Mouse (Mus musculus): ENCODE measurements around the gene 4930432M17Rik. TPM values are rescaled to one million over a fixed set of nuclear protein-coding genes. Genes with fewer than 3 reads are reported as not detected.

Gene 4930432M17Rik
- polyA plus RNA-seq, 1 experiment from 2014 or later, result not detected

DNA sequence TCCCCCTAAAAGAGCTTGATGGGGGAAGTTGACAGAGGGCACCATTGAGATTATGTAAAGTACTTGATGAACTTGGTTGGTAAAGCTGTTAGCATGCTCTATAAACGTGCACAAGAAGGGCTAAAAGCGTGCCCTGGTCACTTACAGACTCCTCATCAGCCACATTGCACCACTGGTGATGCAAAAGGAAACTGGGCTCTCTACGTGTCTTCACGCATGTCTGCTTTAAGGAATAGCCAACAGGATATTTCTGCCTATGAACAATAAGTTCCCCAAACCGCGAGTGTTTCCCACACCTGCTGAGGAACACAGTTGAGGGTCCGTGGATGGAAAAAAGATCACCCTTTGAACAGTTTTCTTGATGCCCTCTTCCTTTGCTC is 51.1 kb downstream of the 4930432M17Rik start:
- no peaks in the 10 kb centered on the region for H3K36me3 ChIP-seq (ENCODE audit: control insufficient read depth, insufficient read depth, low read length)
- H3K4me2 ChIP-seq (ENCODE audit: low read length), result no peak overlapping the region; the same call in 1 of the 2 replicates
- H3K4me3 ChIP-seq (ENCODE audit: low read length), result no peak overlapping the region
- no peak overlapping the region for H3K27ac ChIP-seq (ENCODE audit: low read depth, low read length)
- no peaks in the 10 kb centered on the region for H3K27me3 ChIP-seq (replicated peaks; ENCODE audit: control insufficient read depth, insufficient read depth, low read length)
- no peaks in the 10 kb centered on the region for H3K9me3 ChIP-seq (ENCODE audit: control insufficient read depth, low read length)
- 61% methylated on average over 7 of the region's 7 CpGs for WGBS
- H3K9ac ChIP-seq (ENCODE audit: low read depth, low read length), result no peak overlapping the region
- ATAC-seq, result no peak
- H3K4me1 ChIP-seq (ENCODE audit: control insufficient read depth, insufficient read depth, low read depth, low read length), result peaks cover 8% of the 10 kb centered on the region

DNA sequence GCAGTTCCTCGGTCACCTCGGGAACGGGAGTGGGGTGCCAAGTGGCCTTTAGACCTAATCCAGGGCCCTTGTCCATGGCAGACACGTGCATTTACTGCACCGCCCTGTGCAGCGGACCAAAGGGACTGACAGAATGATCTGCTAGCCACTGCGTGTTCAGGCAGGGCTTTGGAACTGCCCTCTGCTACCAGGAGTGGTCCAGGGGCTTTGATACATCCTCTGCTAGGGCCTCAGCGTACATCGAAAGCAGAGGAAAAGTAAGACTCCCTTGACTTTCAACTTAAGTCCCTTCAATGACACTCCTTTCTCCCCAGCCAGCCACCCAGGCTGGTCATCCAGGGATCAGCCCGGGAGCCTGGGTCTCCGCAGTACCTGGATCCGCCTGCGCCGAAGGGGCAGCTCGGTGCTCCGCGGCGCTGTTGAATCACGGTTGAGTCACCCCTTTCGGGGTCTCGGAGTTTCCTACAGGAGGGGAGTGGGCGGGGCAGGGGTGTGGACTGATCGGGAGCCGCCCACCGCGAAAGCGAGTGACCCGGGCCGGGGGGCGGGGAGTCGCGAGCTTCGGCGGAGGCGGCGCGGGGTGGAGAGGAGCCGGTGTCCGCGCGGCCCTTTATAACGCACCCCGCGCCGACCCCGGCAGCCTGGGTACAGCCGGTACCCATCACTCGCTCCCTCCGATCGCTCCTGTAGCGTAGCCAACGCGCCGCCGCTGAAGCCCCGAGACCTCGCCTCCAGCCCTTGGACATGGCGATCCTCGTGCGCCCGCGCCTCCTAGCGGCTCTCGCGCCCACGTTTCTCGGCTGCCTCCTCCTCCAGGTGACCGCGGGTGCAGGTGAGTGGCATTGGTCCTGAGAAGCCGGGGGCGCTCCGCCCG is 52.6 kb downstream of the 4930432M17Rik start, which contains the start of gene F3:
F3 (plus strand) TSS at position 567 of the 874 bp plus-strand sequence.
- Histone ChIP-seq H3K4me2 (ENCODE audit: low read length) (peak within 1 kb of the TSS; percentile 79), H3K4me3 (ENCODE audit: low read length) (peak within 1 kb of the TSS; percentile 71)

DNA sequence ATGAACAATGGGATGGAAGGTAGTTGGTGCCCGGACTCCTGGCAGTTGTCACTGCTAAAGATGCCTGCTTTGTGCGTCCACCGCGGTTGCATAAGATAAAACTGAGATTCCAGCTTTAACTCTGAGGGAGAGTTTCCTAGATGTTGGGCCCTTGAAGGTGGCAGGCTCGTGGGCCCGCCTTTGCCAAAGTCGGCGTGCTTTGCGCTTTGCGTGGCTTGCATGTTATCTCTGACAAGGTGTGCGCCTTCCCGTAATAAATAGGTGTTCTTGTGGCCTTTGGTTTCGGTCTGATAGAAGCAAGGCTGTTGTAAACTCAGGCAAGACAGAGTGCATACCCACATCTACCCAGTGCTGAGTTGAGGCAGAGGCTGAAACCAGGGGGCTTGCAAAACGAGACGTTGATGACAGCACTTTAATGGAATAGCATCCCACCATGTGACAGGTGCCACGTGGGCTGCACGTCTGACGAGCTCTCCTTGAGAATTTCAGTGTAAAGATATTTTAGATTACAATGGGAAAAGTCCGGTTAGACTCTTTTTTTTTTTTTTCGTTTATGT is 53.5 kb downstream of the 4930432M17Rik start:
- Histone ChIP-seq H3K4me1 (ENCODE audit: control insufficient read depth, insufficient read depth, low read depth, low read length) (peaks cover 8% of the 10 kb centered on the region), H3K4me3 (ENCODE audit: low read length) (peak overlapping the region; percentile 71), H3K27me3 (replicated peaks; ENCODE audit: control insufficient read depth, insufficient read depth, low read length) (no peaks in the 10 kb centered on the region), H3K9me3 (ENCODE audit: control insufficient read depth, low read length) (no peaks in the 10 kb centered on the region), H3K36me3 (ENCODE audit: control insufficient read depth, insufficient read depth, low read length) (no peaks in the 10 kb centered on the region), H3K4me2 (ENCODE audit: low read length) (peak overlapping the region; percentile 79), H3K27ac (ENCODE audit: low read depth, low read length) (peak overlapping the region; percentile 83), H3K9ac (ENCODE audit: low read depth, low read length) (peak overlapping the region; percentile 78)
- peak; percentile 51; the same call in 1 of the 2 replicates for ATAC-seq
- 4% methylated on average over 20 of the region's 20 CpGs for WGBS

More for the DNA sequence above, 52.6 kb downstream of the 4930432M17Rik start, which contains the start of gene F3:
- H3K9me3 ChIP-seq (ENCODE audit: control insufficient read depth, low read length), result no peaks in the 10 kb centered on the region
- H3K36me3 ChIP-seq (ENCODE audit: control insufficient read depth, insufficient read depth, low read length), result no peaks in the 10 kb centered on the region
- H3K4me1 ChIP-seq (ENCODE audit: control insufficient read depth, insufficient read depth, low read depth, low read length), result peaks cover 8% of the 10 kb centered on the region
- ATAC-seq, result peak; percentile 90
- WGBS, result under 1% methylated on average over 63 of the region's 73 CpGs
- peak within 1 kb of the TSS; percentile 83 for H3K27ac ChIP-seq (ENCODE audit: low read depth, low read length)
- H3K27me3 ChIP-seq (replicated peaks; ENCODE audit: control insufficient read depth, insufficient read depth, low read length), result no peaks in the 10 kb centered on the region
- H3K9ac ChIP-seq (ENCODE audit: low read depth, low read length), result peak within 1 kb of the TSS; percentile 78

DNA sequence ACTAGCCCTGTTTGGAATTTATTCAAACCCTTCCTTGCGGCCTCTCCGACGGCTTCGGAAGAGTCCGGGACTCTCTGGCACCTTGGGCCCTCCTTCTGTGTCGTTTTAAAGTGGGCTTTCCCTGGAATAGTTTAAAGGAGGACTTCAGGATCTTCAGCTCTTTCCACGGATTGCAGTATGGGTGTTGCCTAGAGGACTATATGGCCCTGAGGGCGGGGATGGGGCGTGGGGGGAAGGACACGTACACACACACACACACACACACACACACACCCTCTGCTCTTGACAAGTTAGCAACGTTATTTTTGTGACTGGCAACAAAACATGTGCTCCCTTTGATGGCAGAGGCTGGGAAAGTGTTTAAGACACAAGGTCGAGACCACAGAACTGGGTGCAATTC is 54.0 kb downstream of the 4930432M17Rik start:
- H3K9ac ChIP-seq (ENCODE audit: low read depth, low read length), result no peak overlapping the region
- no peak for ATAC-seq

DNA sequence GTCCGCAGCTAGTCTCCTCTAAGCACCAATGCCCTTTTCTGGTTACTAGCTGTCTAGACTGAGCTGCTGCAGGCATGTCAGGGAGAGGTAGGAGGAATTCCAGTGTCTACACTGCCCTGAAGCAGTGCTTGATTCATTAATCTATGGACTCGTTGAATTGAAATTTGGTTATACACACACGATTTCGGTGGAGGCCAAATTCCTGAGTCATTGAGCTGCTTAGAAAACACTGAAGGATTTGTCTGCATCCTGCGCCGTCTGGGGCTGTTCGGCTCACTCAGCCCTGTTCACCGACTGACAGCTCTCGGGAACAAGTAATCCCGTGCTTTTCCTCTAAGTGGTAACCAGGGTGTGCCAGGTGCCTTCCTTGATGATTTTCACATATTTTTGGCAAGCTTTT is 55.1 kb downstream of the 4930432M17Rik start:
- Histone ChIP-seq H3K27me3 (replicated peaks; ENCODE audit: control insufficient read depth, insufficient read depth, low read length) (no peaks in the 10 kb centered on the region), H3K4me3 (ENCODE audit: low read length) (no peak overlapping the region), H3K4me2 (ENCODE audit: low read length) (peak overlapping the region; percentile 26; the same call in 1 of the 2 replicates), H3K9me3 (ENCODE audit: control insufficient read depth, low read length) (no peaks in the 10 kb centered on the region), H3K36me3 (ENCODE audit: control insufficient read depth, insufficient read depth, low read length) (peaks cover 4% of the 10 kb centered on the region; the same call in 1 of the 2 replicates), H3K9ac (ENCODE audit: low read depth, low read length) (no peak overlapping the region), H3K27ac (ENCODE audit: low read depth, low read length) (no peak overlapping the region), H3K4me1 (ENCODE audit: control insufficient read depth, insufficient read depth, low read depth, low read length) (peaks cover 8% of the 10 kb centered on the region)
- ATAC-seq, result no peak
- WGBS, result 78% methylated on average over 10 of the region's 10 CpGs

More for the DNA sequence above, 54.0 kb downstream of the 4930432M17Rik start:
- peaks cover 8% of the 10 kb centered on the region for H3K4me1 ChIP-seq (ENCODE audit: control insufficient read depth, insufficient read depth, low read depth, low read length)
- peak overlapping the region; percentile 71 for H3K4me3 ChIP-seq (ENCODE audit: low read length)
- H3K27ac ChIP-seq (ENCODE audit: low read depth, low read length), result no peak overlapping the region
- H3K36me3 ChIP-seq (ENCODE audit: control insufficient read depth, insufficient read depth, low read length), result no peaks in the 10 kb centered on the region
- 38% methylated on average over 12 of the region's 12 CpGs for WGBS
- H3K4me2 ChIP-seq (ENCODE audit: low read length), result peak overlapping the region; percentile 79
- no peaks in the 10 kb centered on the region for H3K9me3 ChIP-seq (ENCODE audit: control insufficient read depth, low read length)
- H3K27me3 ChIP-seq (replicated peaks; ENCODE audit: control insufficient read depth, insufficient read depth, low read length), result no peaks in the 10 kb centered on the region

DNA sequence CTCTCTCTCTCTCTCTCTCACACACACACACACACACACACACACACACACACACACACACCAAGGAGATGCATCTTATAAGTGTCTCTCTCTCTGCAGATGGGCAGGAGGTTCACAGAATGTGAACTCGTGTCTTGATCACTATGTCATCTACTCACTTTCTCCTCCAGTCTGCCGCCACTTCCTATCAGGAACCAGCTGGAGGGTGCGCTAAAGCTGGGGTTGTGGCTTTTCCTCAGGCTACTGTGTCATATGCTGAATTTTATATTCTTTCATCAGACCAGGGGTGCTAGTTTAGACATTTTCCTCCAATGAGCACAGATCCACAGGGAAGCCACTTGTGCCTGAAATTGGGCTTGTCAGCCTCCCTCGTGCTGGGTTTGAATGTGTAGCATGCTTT is 59.1 kb downstream of the 4930432M17Rik start:
- no peaks in the 10 kb centered on the region for H3K27me3 ChIP-seq (replicated peaks; ENCODE audit: control insufficient read depth, insufficient read depth, low read length)
- H3K36me3 ChIP-seq (ENCODE audit: control insufficient read depth, insufficient read depth, low read length), result peaks cover 12% of the 10 kb centered on the region; the same call in 1 of the 2 replicates
- no peak for ATAC-seq
- 88% methylated on average over 4 of the region's 4 CpGs for WGBS
- no peak overlapping the region for H3K9ac ChIP-seq (ENCODE audit: low read depth, low read length)
- H3K27ac ChIP-seq (ENCODE audit: low read depth, low read length), result no peak overlapping the region
- no peak overlapping the region for H3K4me2 ChIP-seq (ENCODE audit: low read length)
- H3K4me3 ChIP-seq (ENCODE audit: low read length), result no peak overlapping the region
- H3K9me3 ChIP-seq (ENCODE audit: control insufficient read depth, low read length), result no peaks in the 10 kb centered on the region
- H3K4me1 ChIP-seq (ENCODE audit: control insufficient read depth, insufficient read depth, low read depth, low read length), result peaks cover 2% of the 10 kb centered on the region; the same call in 1 of the 2 replicates

Other genes starting within 250 kb of the 4930432M17Rik start
- 395 and 417 TPM in 2 replicates for gene Cnn3, start 244.3 kb upstream of the 4930432M17Rik start, polyA plus RNA-seq (2015; fragmentation: Nextera tagmentation; extraction: Ambion mirVana)
- gene Slc44a3, start 138.4 kb upstream of the 4930432M17Rik start, polyA plus RNA-seq (2015; fragmentation: Nextera tagmentation; extraction: Ambion mirVana), result 0.51 and 0.59 TPM in 2 replicates
- gene F3, start 52.8 kb downstream of the 4930432M17Rik start, polyA plus RNA-seq (2015; fragmentation: Nextera tagmentation; extraction: Ambion mirVana), result 11.4 and 11.6 TPM in 2 replicates
- gene Abcd3, start 144.5 kb downstream of the 4930432M17Rik start, polyA plus RNA-seq (2015; fragmentation: Nextera tagmentation; extraction: Ambion mirVana), result 84.4 and 85.7 TPM in 2 replicates

Data from hindbrain, embryonic 16.5 days (tissue).